Mouse (Mus musculus): ENCODE measurements around the gene Klrb1c. TPM values are rescaled to one million over a fixed set of nuclear protein-coding genes. Genes with fewer than 3 reads are reported as not detected.

Klrb1c gene
- polyA plus RNA-seq (2014; fragmentation: Nextera tagmentation; extraction: Ambion mirVana): not detected in 2 replicates

DNA sequence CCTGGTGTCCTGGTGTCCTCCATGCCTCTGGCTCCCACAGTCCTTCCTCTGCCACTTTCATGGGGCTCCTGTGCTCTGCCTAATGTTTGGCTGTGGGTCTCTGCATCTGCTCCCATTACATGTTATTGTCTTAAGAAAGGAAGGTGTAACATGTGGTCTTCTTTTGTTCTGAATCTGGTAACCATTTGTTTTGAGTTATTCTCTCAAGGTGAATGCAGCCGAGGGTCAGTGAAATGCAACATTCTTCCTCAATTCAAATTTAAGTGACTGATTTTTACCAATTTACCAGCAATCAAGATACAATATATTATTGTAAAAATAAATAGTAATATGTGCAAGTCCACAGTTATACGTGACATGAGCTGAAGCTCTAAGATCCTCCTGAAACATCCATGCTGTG lies at the start of gene Klrb1c:
Klrb1c (minus strand) TSS at position 101 of the 400 bp plus-strand sequence.
- H3K4me3 ChIP-seq (ENCODE audit: control insufficient read depth in 1 of 2, insufficient read depth in 1 of 2, low read depth in 1 of 2, low read length in 2 of 2): no peak within 1 kb of the TSS
- no peaks in the 10 kb centered on the region for H3K9me3 ChIP-seq (ENCODE audit: control insufficient read depth, low read length)
- no peaks in the 10 kb centered on the region for H3K27me3 ChIP-seq (ENCODE audit: control insufficient read depth, insufficient read depth, low read length)
- no peaks in the 10 kb centered on the region for H3K4me1 ChIP-seq (ENCODE audit: control insufficient read depth in 2 of 2, insufficient read depth in 2 of 2, low read length in 2 of 2)
- no peaks in the 10 kb centered on the region for H3K36me3 ChIP-seq (ENCODE audit: control insufficient read depth, insufficient read depth, low read length)
- H3K27ac ChIP-seq (replicated peaks in 1 of 2; ENCODE audit: control insufficient read depth in 1 of 2, insufficient read depth in 1 of 2, low read depth in 2 of 2, low read length in 2 of 2): no peak within 1 kb of the TSS
- no peak for ATAC-seq (ENCODE audit: insufficient number of reproducible peaks, insufficient read depth, low FRiP score, low read depth)
- no peak within 1 kb of the TSS for H3K9ac ChIP-seq (ENCODE audit: low read length)
- WGBS: 82% methylated on average over 2 of the region's 2 CpGs
- H3K4me2 ChIP-seq (ENCODE audit: low read length): no peak within 1 kb of the TSS

DNA sequence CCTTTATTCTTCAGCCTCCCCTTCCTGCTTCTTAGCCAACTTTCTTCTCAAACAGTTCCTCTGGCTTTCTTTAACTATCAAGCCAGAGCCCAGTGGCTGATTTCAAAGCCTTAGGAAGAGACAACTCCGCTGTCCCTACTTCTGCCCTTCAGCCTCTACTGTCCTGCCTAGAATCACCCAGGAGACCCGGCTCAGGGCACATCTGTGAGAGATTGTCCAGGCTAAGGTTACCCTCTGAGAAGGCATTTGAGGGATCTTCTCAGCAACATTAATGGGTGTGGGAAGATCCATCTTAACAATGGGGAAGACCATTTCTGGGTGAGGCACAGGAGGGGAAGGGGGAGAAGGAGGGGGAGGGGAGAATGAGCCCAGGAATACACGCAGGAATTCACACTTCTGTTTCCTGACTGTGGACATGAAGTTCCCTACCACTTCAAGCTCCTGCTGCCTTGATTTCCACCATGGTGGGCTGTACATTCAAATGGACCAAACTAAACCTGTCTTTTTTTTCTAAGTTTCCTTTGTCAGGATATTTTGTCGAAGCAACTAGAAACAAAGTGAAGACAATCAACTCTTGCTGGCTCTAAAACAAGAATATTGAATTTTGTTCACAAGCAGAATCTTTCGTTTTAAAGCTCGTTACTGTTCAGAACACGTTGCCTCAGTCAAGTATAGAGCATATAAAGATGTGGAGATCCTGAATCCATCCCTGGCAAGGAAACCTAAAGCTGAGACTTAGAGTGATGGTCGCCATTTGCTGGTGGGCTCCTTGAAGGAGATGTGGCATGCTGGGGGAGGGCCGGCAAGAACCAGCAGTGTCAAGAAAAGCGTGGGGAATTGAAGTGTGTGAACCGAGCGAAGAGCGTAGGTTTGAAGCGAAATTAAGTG lies 48.7 kb upstream of the Klrb1c start:
- no peaks in the 10 kb centered on the region for H3K36me3 ChIP-seq (ENCODE audit: control insufficient read depth, insufficient read depth, low read length)
- peak overlapping the region; percentile 89 for H3K4me2 ChIP-seq (ENCODE audit: low read length)
- no peak for ATAC-seq (ENCODE audit: insufficient number of reproducible peaks, insufficient read depth, low FRiP score, low read depth)
- H3K4me1 ChIP-seq (ENCODE audit: control insufficient read depth in 2 of 2, insufficient read depth in 2 of 2, low read length in 2 of 2): peaks cover 0 to 10% of the 10 kb centered on the region in 2 experiments; a peak in 2 of 4 replicates
- H3K27ac ChIP-seq (replicated peaks in 1 of 2; ENCODE audit: control insufficient read depth in 1 of 2, insufficient read depth in 1 of 2, low read depth in 2 of 2, low read length in 2 of 2): peak overlapping the region; percentile 55 to 86
- H3K9ac ChIP-seq (ENCODE audit: low read length): peak overlapping the region; percentile 84
- no peaks in the 10 kb centered on the region for H3K9me3 ChIP-seq (ENCODE audit: control insufficient read depth, low read length)
- peak overlapping the region; percentile 69 to 73 for H3K4me3 ChIP-seq (ENCODE audit: control insufficient read depth in 1 of 2, insufficient read depth in 1 of 2, low read depth in 1 of 2, low read length in 2 of 2)
- no peaks in the 10 kb centered on the region for H3K27me3 ChIP-seq (ENCODE audit: control insufficient read depth, insufficient read depth, low read length)
- under 1% methylated on average over 14 of the region's 14 CpGs for WGBS

DNA sequence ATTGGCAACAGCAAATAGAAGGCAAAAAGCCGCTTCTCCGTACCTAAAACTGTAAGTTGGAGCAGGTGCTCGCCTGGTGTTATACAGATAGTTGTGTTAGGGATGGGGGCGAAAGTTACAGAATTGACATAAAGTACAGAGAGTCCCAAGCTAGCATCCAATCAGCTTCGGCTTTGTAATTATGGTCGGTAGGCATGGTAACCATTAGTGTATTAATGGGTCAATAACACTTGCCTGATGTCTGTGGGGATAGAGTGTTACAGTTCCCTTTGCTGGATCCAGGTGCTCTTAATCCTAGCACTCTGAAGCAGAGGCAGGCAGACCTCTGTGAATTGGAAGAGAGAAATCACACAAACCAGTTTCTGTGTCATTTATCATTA lies 47.9 kb upstream of the Klrb1c start:
- no peak for ATAC-seq (ENCODE audit: insufficient number of reproducible peaks, insufficient read depth, low FRiP score, low read depth)
- Histone ChIP-seq H3K9me3 (ENCODE audit: control insufficient read depth, low read length) (no peaks in the 10 kb centered on the region), H3K4me2 (ENCODE audit: low read length) (peak overlapping the region; percentile 89), H3K4me1 (ENCODE audit: control insufficient read depth in 2 of 2, insufficient read depth in 2 of 2, low read length in 2 of 2) (peaks cover 0 to 6% of the 10 kb centered on the region in 2 experiments; a peak in 2 of 4 replicates), H3K27me3 (ENCODE audit: control insufficient read depth, insufficient read depth, low read length) (no peaks in the 10 kb centered on the region), H3K9ac (ENCODE audit: low read length) (peak overlapping the region; percentile 84; the same call in 1 of the 2 replicates), H3K4me3 (ENCODE audit: control insufficient read depth in 1 of 2, insufficient read depth in 1 of 2, low read depth in 1 of 2, low read length in 2 of 2) (peak overlapping the region in 1 of 2 experiments; percentile 73; a peak in 2 of 4 replicates), H3K27ac (replicated peaks in 1 of 2; ENCODE audit: control insufficient read depth in 1 of 2, insufficient read depth in 1 of 2, low read depth in 2 of 2, low read length in 2 of 2) (peak overlapping the region in 1 of 2 experiments; percentile 86; a peak in 1 of 4 replicates), H3K36me3 (ENCODE audit: control insufficient read depth, insufficient read depth, low read length) (no peaks in the 10 kb centered on the region)
- 84% methylated on average over 6 of the region's 6 CpGs for WGBS

DNA sequence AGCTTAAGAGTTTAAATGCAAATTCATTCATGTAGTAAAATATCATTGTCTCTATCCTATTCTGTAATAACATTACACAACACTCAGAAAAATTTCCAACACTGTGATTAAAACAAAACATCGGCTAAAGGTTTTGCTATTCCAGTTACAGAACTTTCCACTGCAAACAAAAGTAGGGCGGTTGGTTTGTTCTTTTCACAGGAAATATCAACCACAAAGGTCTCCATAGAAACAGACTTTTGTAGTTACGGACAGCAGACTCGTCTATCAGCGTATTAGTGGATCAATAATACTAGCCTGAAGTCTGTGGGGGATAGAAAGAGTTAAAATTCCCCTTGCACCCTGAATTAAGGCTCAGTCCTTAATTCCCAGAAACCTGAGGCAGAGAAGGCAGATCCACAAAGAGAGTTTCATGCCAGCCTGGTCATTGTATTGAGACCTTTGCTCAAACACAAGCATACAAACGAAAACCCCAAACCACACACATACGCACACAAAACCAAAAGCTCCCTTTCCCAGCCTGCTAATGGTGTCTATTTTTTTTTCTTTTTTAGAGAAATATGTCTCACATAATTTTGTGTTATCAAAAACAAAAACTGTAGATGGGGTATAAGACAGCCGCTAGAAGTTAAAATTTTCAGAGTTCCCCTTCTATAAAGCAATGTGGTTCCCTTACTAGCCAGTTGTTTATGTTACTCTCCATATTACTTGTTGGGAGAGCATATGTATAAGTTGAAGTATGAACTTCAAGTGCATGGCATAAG lies 47.4 kb upstream of the Klrb1c start:
- no peaks in the 10 kb centered on the region for H3K27me3 ChIP-seq (ENCODE audit: control insufficient read depth, insufficient read depth, low read length)
- H3K9ac ChIP-seq (ENCODE audit: low read length): no peak overlapping the region
- H3K4me2 ChIP-seq (ENCODE audit: low read length): no peak overlapping the region
- no peaks in the 10 kb centered on the region for H3K36me3 ChIP-seq (ENCODE audit: control insufficient read depth, insufficient read depth, low read length)
- H3K4me1 ChIP-seq (ENCODE audit: control insufficient read depth in 2 of 2, insufficient read depth in 2 of 2, low read length in 2 of 2): peaks cover 0 to 3% of the 10 kb centered on the region in 2 experiments; a peak in 1 of 4 replicates
- H3K9me3 ChIP-seq (ENCODE audit: control insufficient read depth, low read length): no peaks in the 10 kb centered on the region
- H3K27ac ChIP-seq (replicated peaks in 1 of 2; ENCODE audit: control insufficient read depth in 1 of 2, insufficient read depth in 1 of 2, low read depth in 2 of 2, low read length in 2 of 2): no peak overlapping the region
- ATAC-seq (ENCODE audit: insufficient number of reproducible peaks, insufficient read depth, low FRiP score, low read depth): no peak
- no peak overlapping the region for H3K4me3 ChIP-seq (ENCODE audit: control insufficient read depth in 1 of 2, insufficient read depth in 1 of 2, low read depth in 1 of 2, low read length in 2 of 2)
- WGBS: 78% methylated on average over 8 of the region's 8 CpGs

DNA sequence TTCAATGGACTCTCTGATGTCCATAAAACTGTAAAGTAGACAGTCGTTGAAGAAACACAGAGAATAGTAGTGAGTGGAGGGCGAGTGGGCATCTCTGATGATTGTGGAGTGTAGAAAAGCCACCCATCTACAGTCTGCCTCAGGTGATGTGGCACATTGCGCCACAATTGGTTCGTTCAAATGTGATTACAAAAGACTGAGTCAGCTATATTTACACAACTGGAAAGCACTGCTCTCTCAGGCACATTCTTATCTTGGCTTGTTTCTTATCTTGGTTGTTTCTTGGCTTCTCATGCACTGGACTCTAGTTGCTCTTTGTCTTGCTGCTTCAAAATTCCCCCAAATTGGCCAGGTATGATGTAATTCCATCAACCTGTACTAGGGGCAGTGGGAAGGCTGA lies 46.6 kb upstream of the Klrb1c start:
- Histone ChIP-seq H3K9ac (ENCODE audit: low read length) (no peak overlapping the region), H3K4me1 (ENCODE audit: control insufficient read depth in 2 of 2, insufficient read depth in 2 of 2, low read length in 2 of 2) (peaks cover 0 to 3% of the 10 kb centered on the region in 2 experiments; a peak in 1 of 4 replicates), H3K27me3 (ENCODE audit: control insufficient read depth, insufficient read depth, low read length) (no peaks in the 10 kb centered on the region), H3K9me3 (ENCODE audit: control insufficient read depth, low read length) (no peaks in the 10 kb centered on the region), H3K4me2 (ENCODE audit: low read length) (no peak overlapping the region), H3K27ac (replicated peaks in 1 of 2; ENCODE audit: control insufficient read depth in 1 of 2, insufficient read depth in 1 of 2, low read depth in 2 of 2, low read length in 2 of 2) (no peak overlapping the region), H3K4me3 (ENCODE audit: control insufficient read depth in 1 of 2, insufficient read depth in 1 of 2, low read depth in 1 of 2, low read length in 2 of 2) (no peak overlapping the region), H3K36me3 (ENCODE audit: control insufficient read depth, insufficient read depth, low read length) (no peaks in the 10 kb centered on the region)
- no peak for ATAC-seq (ENCODE audit: insufficient number of reproducible peaks, insufficient read depth, low FRiP score, low read depth)
- 57% methylated on average over 4 of the region's 4 CpGs for WGBS

DNA sequence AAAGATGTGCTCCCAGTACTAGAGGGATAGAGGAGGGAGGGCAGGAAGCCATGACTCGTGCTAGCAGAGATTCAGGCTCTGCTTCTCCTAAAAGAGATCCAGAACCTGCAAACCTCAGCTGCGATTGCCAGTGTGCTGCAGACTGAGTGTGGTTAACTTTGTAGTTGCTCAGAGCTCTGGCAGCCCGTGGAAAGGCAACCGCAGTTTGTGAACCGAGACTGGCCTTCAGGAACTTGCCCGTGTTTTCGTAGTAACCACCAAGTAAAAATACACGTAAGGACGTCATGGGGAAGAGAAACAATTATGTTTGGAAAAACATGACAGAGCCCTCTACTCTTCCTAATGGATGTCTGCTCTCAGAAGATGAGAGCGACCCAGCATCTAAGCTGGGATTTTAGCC lies 44.0 kb upstream of the Klrb1c start:
- no peak overlapping the region for H3K9ac ChIP-seq (ENCODE audit: low read length)
- H3K4me2 ChIP-seq (ENCODE audit: low read length): no peak overlapping the region
- no peak for ATAC-seq (ENCODE audit: insufficient number of reproducible peaks, insufficient read depth, low FRiP score, low read depth)
- H3K27me3 ChIP-seq (ENCODE audit: control insufficient read depth, insufficient read depth, low read length): no peaks in the 10 kb centered on the region
- H3K4me3 ChIP-seq (ENCODE audit: control insufficient read depth in 1 of 2, insufficient read depth in 1 of 2, low read depth in 1 of 2, low read length in 2 of 2): no peak overlapping the region
- no peak overlapping the region for H3K27ac ChIP-seq (replicated peaks in 1 of 2; ENCODE audit: control insufficient read depth in 1 of 2, insufficient read depth in 1 of 2, low read depth in 2 of 2, low read length in 2 of 2)
- no peaks in the 10 kb centered on the region for H3K36me3 ChIP-seq (ENCODE audit: control insufficient read depth, insufficient read depth, low read length)
- no peaks in the 10 kb centered on the region for H3K9me3 ChIP-seq (ENCODE audit: control insufficient read depth, low read length)
- 76% methylated on average over 10 of the region's 10 CpGs for WGBS
- H3K4me1 ChIP-seq (ENCODE audit: control insufficient read depth in 2 of 2, insufficient read depth in 2 of 2, low read length in 2 of 2): 0 out of 4 replicates have a peak, but pooled peaks cover 0 to 3% of the 10 kb centered on the region in 2 experiments

DNA sequence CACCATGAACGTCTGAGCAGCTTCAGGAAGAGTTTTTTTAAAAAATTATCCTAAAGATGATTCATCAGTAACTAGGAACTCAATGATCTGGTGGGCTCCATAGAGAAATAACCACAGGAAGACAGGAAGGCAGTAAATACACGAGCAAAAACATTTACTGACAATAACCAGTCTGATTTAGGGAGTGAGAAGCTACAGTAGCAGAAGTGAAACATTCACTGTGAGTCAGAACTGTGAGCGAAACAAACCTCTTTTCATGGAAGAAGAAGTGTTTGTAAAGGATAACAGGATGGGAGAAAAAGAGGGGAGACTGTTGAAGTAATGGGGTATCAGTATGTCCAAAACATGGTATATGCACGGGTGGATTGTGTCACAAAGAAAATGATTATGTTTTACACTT lies 40.8 kb upstream of the Klrb1c start:
- no peak overlapping the region for H3K9ac ChIP-seq (ENCODE audit: low read length)
- H3K4me3 ChIP-seq (ENCODE audit: control insufficient read depth in 1 of 2, insufficient read depth in 1 of 2, low read depth in 1 of 2, low read length in 2 of 2): no peak overlapping the region
- ATAC-seq (ENCODE audit: insufficient number of reproducible peaks, insufficient read depth, low FRiP score, low read depth): no peak
- H3K9me3 ChIP-seq (ENCODE audit: control insufficient read depth, low read length): no peaks in the 10 kb centered on the region
- no peak overlapping the region for H3K4me2 ChIP-seq (ENCODE audit: low read length)
- H3K36me3 ChIP-seq (ENCODE audit: control insufficient read depth, insufficient read depth, low read length): no peaks in the 10 kb centered on the region
- H3K27me3 ChIP-seq (ENCODE audit: control insufficient read depth, insufficient read depth, low read length): no peaks in the 10 kb centered on the region
- 58% methylated on average over 4 of the region's 4 CpGs for WGBS
- no peak overlapping the region for H3K27ac ChIP-seq (replicated peaks in 1 of 2; ENCODE audit: control insufficient read depth in 1 of 2, insufficient read depth in 1 of 2, low read depth in 2 of 2, low read length in 2 of 2)
- H3K4me1 ChIP-seq (ENCODE audit: control insufficient read depth in 2 of 2, insufficient read depth in 2 of 2, low read length in 2 of 2): no peaks in the 10 kb centered on the region
